Mouse (Mus musculus) embryonic facial prominence, embryonic 11.5 days (tissue): ENCODE measurements around the gene Sik3. TPM values are rescaled to one million over a fixed set of nuclear protein-coding genes. Genes with fewer than 3 reads are reported as not detected.

Experiments
- ATAC-seq: fragments of 200-750 bp; cut with Nextera tagmentation; replicated peaks from 2 replicates; pipeline ENCODE4 v1.8.0; 2017; ENCODE audit warnings: low read depth; ENCODE audit not compliant: insufficient number of reproducible peaks, low FRiP score, low TSS enrichment
- DNase-seq: peaks from one replicate; pipeline ENCODE4 v3.0.0-alpha.2; 2015; ENCODE audit warnings: low spot score
- H3K27ac ChIP-seq: fragments of 300-500 bp; sonication (generic); replicated peaks from 2 replicates; pipeline ENCODE4 v1.5.1; 2014; ENCODE audit warnings: mild to moderate bottlenecking, low read depth, low read length, control low read depth
- H3K27me3 ChIP-seq: fragments of 300-500 bp; sonication (generic); 2 replicates; pipeline ENCODE4 v1.6.1; 2014; ENCODE audit warnings: mild to moderate bottlenecking, low read length, moderate library complexity, mixed read lengths; ENCODE audit not compliant: control insufficient read depth, insufficient read depth
- H3K36me3 ChIP-seq: fragments of 300-500 bp; sonication (generic); replicated peaks from 2 replicates; pipeline ENCODE4 v1.6.1; 2014; ENCODE audit warnings: low read depth, mild to moderate bottlenecking, low read length, moderate library complexity, mixed read lengths; ENCODE audit not compliant: control insufficient read depth, insufficient read depth
- H3K4me1 ChIP-seq: fragments of 300-500 bp; sonication (generic); 2 replicates; pipeline ENCODE4 v1.6.1; 2014; ENCODE audit warnings: low read length, mixed read lengths; ENCODE audit not compliant: control insufficient read depth, insufficient read depth
- H3K4me2 ChIP-seq: fragments of 300-500 bp; sonication (generic); 2 replicates; pipeline ENCODE4 v1.6.1; 2014; ENCODE audit warnings: low read depth, mild to moderate bottlenecking, control low read depth, low read length, moderate library complexity
- H3K4me3 ChIP-seq: fragments of 300-500 bp; sonication (generic); 2 replicates; pipeline ENCODE4 v1.5.1; 2014; ENCODE audit warnings: low read depth, low read length, control low read depth
- H3K9ac ChIP-seq: fragments of 300-500 bp; sonication (generic); replicated peaks from 2 replicates; pipeline ENCODE4 v1.6.1; 2014; ENCODE audit warnings: mild to moderate bottlenecking, control low read depth, low read length
- H3K9me3 ChIP-seq: fragments of 300-500 bp; sonication (generic); replicated peaks from 2 replicates; pipeline ENCODE4 v1.6.1; 2016; ENCODE audit warnings: mild to moderate bottlenecking, low read length, inconsistent platforms, mixed read lengths; ENCODE audit not compliant: control insufficient read depth
- WGBS: fragments of 180-500 bp; shearing (Covaris S2); extraction: QIAGEN DNeasy Blood & Tissue Kit; methylation state at CpG from one replicate; pipeline ENCODE4 v1.1.7; 2014; 5-methylcytosine and 5-hydroxymethylcytosine counted together
- polyA plus RNA-seq: library from polyadenylated mRNA; unstranded; fragments of >200 nt; fragmentation: Nextera tagmentation; extraction: Ambion mirVana; gene quantifications from 2 replicates; pipeline ENCODE4 v1.2.1, GENCODE M21; 2014

Gene Sik3
- polyA plus RNA-seq, 1 experiment from 2014 or later: 8.2 TPM

- WGBS: 67% methylated on average over 5 of the region's 5 CpGs
- DNase-seq (no peak), ATAC-seq (no peak)
- H3K9me3 ChIP-seq: no peaks in the 10 kb centered on the region
- H3K4me1 ChIP-seq: no peaks in the 10 kb centered on the region
- H3K4me3 ChIP-seq: no peak overlapping the region
- H3K4me2 ChIP-seq: no peak overlapping the region
- H3K27me3 ChIP-seq: no peaks in the 10 kb centered on the region
- no peak overlapping the region for H3K9ac ChIP-seq
- no peak overlapping the region for H3K27ac ChIP-seq
- H3K36me3 ChIP-seq: no peaks in the 10 kb centered on the region
Measured at GRCm38 (mm10) chr9:46099107-46099506, 86.5 kb downstream of the Sik3 start.

GRCm38 (mm10) chr9:46103154-46103553 lies 90.5 kb downstream of the Sik3 start:
- no peaks in the 10 kb centered on the region for H3K36me3 ChIP-seq
- H3K27me3 ChIP-seq: no peaks in the 10 kb centered on the region
- no peak overlapping the region for H3K9ac ChIP-seq
- H3K9me3 ChIP-seq: no peaks in the 10 kb centered on the region
- no peak overlapping the region for H3K27ac ChIP-seq
- WGBS: 88% methylated on average over 7 of the region's 7 CpGs
- no peaks in the 10 kb centered on the region for H3K4me1 ChIP-seq
- no peak overlapping the region for H3K4me3 ChIP-seq
- ATAC-seq: no peak
- H3K4me2 ChIP-seq: no peak overlapping the region
- no peak for DNase-seq

- 90% methylated on average over 9 of the region's 9 CpGs for WGBS
Measured at GRCm38 (mm10) chr9:46106105-46106504, 93.5 kb downstream of the Sik3 start.

GRCm38 (mm10) chr9:46110648-46111047 lies 98.0 kb downstream of the Sik3 start:
- Histone ChIP-seq H3K4me1 (no peaks in the 10 kb centered on the region), H3K4me3 (no peak overlapping the region), H3K36me3 (no peaks in the 10 kb centered on the region), H3K4me2 (no peak overlapping the region), H3K9ac (no peak overlapping the region), H3K27ac (no peak overlapping the region), H3K9me3 (no peaks in the 10 kb centered on the region), H3K27me3 (no peaks in the 10 kb centered on the region)
- 53% methylated on average over 7 of the region's 7 CpGs for WGBS
- DNase-seq: peak; percentile 16
- no peak for ATAC-seq

More at GRCm38 (mm10) chr9:46106105-46106504, 93.5 kb downstream of the Sik3 start:
- DNase-seq: no peak
- no peaks in the 10 kb centered on the region for H3K36me3 ChIP-seq
- no peaks in the 10 kb centered on the region for H3K27me3 ChIP-seq
- H3K9me3 ChIP-seq: no peaks in the 10 kb centered on the region
- no peak overlapping the region for H3K4me3 ChIP-seq
- H3K27ac ChIP-seq: no peak overlapping the region
- no peak overlapping the region for H3K9ac ChIP-seq
- ATAC-seq: no peak
- H3K4me1 ChIP-seq: no peaks in the 10 kb centered on the region
- no peak overlapping the region for H3K4me2 ChIP-seq

- no peaks in the 10 kb centered on the region for H3K36me3 ChIP-seq
- no peak overlapping the region for H3K27ac ChIP-seq
- no peak for DNase-seq
- no peaks in the 10 kb centered on the region for H3K9me3 ChIP-seq
- H3K4me2 ChIP-seq: no peak overlapping the region
- H3K9ac ChIP-seq: no peak overlapping the region
- no peaks in the 10 kb centered on the region for H3K27me3 ChIP-seq
- no peaks in the 10 kb centered on the region for H3K4me1 ChIP-seq
- no peak for ATAC-seq
- no peak overlapping the region for H3K4me3 ChIP-seq
Measured at GRCm38 (mm10) chr9:46111334-46111733, 98.7 kb downstream of the Sik3 start.

GRCm38 (mm10) chr9:46112246-46112645 lies 99.6 kb downstream of the Sik3 start:
- H3K27me3 ChIP-seq: no peaks in the 10 kb centered on the region
- no peak overlapping the region for H3K4me3 ChIP-seq
- no peak overlapping the region for H3K9ac ChIP-seq
- no peaks in the 10 kb centered on the region for H3K36me3 ChIP-seq
- H3K27ac ChIP-seq: no peak overlapping the region
- ATAC-seq (no peak), DNase-seq (peak; percentile 36)
- no peaks in the 10 kb centered on the region for H3K9me3 ChIP-seq
- no peak overlapping the region for H3K4me2 ChIP-seq
- WGBS: 65% methylated on average over 5 of the region's 5 CpGs
- no peaks in the 10 kb centered on the region for H3K4me1 ChIP-seq

- H3K4me2 ChIP-seq: no peak overlapping the region
- H3K27me3 ChIP-seq: no peaks in the 10 kb centered on the region
- DNase-seq (no peak), ATAC-seq (no peak)
- H3K4me3 ChIP-seq: no peak overlapping the region
- H3K27ac ChIP-seq: no peak overlapping the region
- H3K9ac ChIP-seq: no peak overlapping the region
- no peaks in the 10 kb centered on the region for H3K9me3 ChIP-seq
- 81% methylated on average over 8 of the region's 8 CpGs for WGBS
- H3K36me3 ChIP-seq: no peaks in the 10 kb centered on the region
- H3K4me1 ChIP-seq: peaks cover 4% of the 10 kb centered on the region; the same call in 1 of the 2 replicates
Measured at GRCm38 (mm10) chr9:46118844-46119385, 106.3 kb downstream of the Sik3 start.

GRCm38 (mm10) chr9:46119943-46120441 lies 107.4 kb downstream of the Sik3 start:
- ATAC-seq (peak; percentile 94), DNase-seq (peak; percentile 86)
- no peaks in the 10 kb centered on the region for H3K27me3 ChIP-seq
- no peak overlapping the region for H3K4me3 ChIP-seq
- 7% methylated on average over 6 of the region's 6 CpGs for WGBS
- H3K4me1 ChIP-seq: peaks cover 4% of the 10 kb centered on the region; the same call in 1 of the 2 replicates
- H3K9ac ChIP-seq: no peak overlapping the region
- H3K27ac ChIP-seq: peak overlapping the region; percentile 61
- H3K36me3 ChIP-seq: no peaks in the 10 kb centered on the region
- no peaks in the 10 kb centered on the region for H3K9me3 ChIP-seq
- no peak overlapping the region for H3K4me2 ChIP-seq
